Mouse (Mus musculus): ENCODE results near the gene Tnfrsf9.
"Not testable (repeated sequence)": the region's sequence is repeated elsewhere in the genome, so short reads cannot be mapped to it uniquely, and the experiment has no call there.

The Tnfrsf9 gene

GRCm38 (mm10) chr4:150894718-150895501, 19.5 kb upstream of the Tnfrsf9 start:
- no peak for DNase-seq (ENCODE audit: low spot score in 2 of 2)

- no peak for DNase-seq (ENCODE audit: low spot score in 2 of 2)
These were observed 17.3 kb upstream of the Tnfrsf9 start for GRCm38 (mm10) chr4:150896896-150897624.

- peak; percentile 67 to 70 for DNase-seq (ENCODE audit: low spot score in 2 of 2)
These were observed 15.5 kb upstream of the Tnfrsf9 start for GRCm38 (mm10) chr4:150898716-150899365.

DNA sequence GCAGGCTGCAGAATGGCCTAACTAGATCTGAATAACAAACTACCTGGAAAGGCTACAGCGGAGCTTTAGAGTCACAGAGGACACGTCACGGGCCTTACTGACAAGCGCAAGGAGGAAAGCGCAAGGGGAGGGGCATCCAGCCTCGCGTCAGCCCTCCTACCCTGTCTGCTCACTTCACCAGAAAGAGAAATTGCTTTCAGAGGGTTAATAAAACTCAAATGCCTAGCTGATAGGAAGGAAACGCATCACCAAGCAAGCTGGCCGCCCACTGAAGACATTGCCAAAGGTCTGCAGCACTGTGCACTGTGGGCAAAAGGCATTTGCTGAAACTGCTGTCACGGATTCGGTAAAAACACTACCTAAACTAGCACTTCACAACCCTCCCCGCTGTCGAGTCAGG, 13.9 kb upstream of the Tnfrsf9 start:
- DNase-seq (ENCODE audit: low spot score in 2 of 2) = no peak

GRCm38 (mm10) chr4:150901651-150902050, 12.7 kb upstream of the Tnfrsf9 start:
- peak; percentile 62 to 83 for DNase-seq (ENCODE audit: low spot score in 2 of 2)

DNA sequence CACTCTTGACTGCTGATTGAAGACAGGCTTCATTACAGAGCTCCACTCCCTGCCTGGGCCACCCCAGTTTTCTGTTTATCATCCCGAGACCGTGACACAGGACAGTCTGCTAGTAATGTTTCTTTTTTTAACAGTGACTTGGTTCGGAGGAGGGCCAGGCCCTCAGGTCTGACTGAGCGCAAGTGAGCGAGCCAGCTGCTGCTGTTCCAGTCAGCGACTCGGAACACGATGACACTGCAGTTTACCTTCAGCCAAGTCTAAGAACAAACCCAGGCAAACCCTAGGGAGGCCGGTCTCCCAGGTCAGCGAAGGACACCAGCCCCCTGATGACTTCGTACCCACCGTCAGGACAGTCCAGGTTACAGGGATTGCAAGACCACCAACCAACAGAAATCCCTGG, 12.3 kb upstream of the Tnfrsf9 start:
- no peak for DNase-seq (ENCODE audit: low spot score in 2 of 2)

DNA sequence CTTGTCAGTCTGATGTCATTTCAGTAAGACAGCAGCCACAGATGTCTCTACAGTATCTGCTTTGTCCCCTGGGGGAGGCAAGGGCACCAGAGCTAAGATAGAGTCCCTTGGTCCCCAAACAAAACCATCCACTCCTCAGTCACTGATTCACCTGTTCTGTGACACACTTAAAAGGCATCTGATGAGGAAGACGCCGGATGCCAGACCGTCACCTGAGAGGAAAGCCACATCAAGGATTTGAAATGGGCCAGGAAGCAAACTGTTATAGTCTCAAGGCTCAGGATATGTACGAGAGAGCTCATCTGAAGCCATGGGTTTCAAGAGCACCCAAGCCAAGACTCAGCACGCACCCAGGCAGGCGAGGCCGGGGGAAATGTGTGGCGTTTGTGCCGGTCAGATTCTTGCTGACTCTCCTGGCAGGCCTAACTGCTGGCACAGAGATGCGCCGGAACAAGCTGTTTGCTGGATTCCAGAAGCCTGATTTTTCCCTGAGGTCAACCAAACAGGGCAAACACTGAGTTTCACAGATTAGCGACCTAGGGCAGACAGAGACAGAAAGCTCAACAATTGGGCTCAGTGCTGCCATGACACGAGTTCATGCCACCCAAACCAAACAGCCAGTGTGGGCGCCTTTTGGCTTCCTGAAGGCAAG, 11.1 kb upstream of the Tnfrsf9 start:
- DNase-seq (ENCODE audit: low spot score in 2 of 2) = no peak

- DNase-seq (ENCODE audit: low spot score in 2 of 2) = peak in 1 of 2 experiments; percentile 22
These were observed 7.3 kb upstream of the Tnfrsf9 start for GRCm38 (mm10) chr4:150907099-150907498.

- not testable (repeated sequence) for DNase-seq (ENCODE audit: low spot score in 2 of 2)
These were observed 5.8 kb upstream of the Tnfrsf9 start for GRCm38 (mm10) chr4:150908512-150908911.

DNA sequence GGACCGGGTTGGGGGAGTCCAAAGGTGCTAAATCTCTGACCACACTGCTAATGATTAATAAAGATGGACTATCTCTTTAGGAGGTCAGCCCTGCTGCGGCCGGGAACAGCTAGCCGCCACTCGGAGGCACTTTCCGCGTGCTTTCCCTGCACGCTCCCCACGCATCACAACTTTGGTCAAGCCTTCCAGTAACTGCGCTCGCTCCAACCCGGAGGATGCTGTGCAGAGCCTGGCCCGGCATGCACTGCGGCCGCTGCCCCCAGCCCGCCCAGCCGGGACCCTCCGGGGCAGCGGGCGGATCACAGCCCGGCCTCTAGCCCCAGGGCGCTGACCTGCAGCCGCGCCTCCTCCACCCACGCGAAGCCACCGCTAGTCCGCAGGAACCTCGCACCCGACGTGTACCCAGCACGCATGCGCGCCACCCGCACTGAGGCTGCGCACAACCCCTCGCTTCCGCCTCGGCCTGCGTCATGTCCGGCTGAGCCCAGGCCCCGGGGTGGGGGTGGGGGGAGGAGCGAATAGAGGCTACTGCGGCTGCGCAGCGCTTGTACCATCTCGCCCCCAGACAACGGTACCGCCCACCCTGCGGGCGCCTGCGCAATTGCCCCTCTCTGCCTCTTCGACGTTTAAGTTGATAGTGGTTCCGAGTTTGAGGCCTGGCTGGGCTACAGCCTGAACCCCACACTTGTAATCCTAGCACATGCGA, 4.8 kb upstream of the Tnfrsf9 start:
- DNase-seq (ENCODE audit: low spot score in 2 of 2) = peak; percentile 98 to 99

GRCm38 (mm10) chr4:150910164-150910951, 4.0 kb upstream of the Tnfrsf9 start:
- DNase-seq (ENCODE audit: low spot score in 2 of 2) = peak in 1 of 2 experiments; percentile 43

DNA sequence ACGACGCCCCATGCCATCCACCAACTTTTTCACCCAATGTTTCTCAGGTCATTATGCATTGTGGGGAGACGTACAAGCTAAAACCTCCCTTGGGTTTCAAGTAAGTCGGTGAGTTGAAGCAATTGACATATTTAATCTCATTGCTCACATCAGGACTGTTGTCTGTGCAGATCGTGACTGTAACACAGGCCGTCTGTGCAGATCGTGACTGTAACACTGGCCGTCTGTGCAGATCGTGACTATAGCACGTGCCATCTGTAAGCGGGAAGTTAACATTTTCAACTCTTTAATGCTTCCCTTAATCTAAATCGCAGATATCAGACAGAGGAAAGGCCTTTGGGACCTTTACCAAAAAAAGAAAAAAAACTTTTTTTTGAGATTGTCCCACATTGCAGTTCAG, 619 bp upstream of the Tnfrsf9 start:
- DNase-seq (ENCODE audit: low spot score in 2 of 2) = no peak

GRCm38 (mm10) chr4:150915181-150915906, 982 bp downstream of the Tnfrsf9 start:
- DNase-seq (ENCODE audit: low spot score in 2 of 2) = no peak

- no peak for DNase-seq (ENCODE audit: low spot score in 2 of 2)
These were observed 3.1 kb downstream of the Tnfrsf9 start for GRCm38 (mm10) chr4:150917336-150918027.

DNA sequence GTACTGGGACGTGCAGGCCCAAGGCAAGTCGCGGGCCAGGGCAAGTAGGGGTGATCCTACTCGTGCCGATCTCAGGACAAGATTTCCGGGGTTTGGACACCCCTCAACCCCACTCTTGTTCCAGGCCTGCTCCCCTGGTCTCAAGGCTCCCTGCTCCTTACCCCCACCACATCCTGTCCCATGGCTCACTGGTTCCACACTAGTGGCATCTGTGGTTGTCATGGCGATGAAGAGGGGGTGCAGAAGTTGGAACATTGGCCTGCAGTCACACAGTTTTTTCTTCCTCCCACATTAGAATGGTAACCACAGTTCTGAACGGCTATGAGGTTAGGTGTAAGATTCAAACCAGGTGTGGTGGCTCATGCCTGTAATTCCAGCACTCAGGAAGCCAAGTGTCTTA, 6.8 kb downstream of the Tnfrsf9 start:
- no peak for DNase-seq (ENCODE audit: low spot score in 2 of 2)

GRCm38 (mm10) chr4:150924308-150924707, 9.9 kb downstream of the Tnfrsf9 start:
- no peak for DNase-seq (ENCODE audit: low spot score in 2 of 2)

DNA sequence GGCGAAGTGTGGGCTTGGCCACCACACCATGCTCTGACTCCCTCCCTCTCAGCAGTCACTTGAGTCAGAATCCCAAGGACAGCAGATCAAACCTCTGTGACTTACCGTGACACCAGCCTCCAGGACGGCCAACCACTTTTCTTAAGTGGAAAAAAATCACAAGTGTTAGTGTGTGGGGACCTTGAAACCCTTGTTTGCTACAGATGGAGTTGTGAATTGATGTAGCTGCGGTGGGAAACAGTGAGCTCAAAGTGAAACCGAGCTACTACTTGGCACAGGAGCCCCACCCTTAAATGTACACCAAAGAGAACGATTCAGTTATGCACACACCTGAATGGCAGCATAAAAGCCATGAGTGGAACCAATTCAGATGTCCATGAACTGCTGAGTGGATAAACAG, 10.6 kb downstream of the Tnfrsf9 start:
- no peak for DNase-seq (ENCODE audit: low spot score in 2 of 2)

DNA sequence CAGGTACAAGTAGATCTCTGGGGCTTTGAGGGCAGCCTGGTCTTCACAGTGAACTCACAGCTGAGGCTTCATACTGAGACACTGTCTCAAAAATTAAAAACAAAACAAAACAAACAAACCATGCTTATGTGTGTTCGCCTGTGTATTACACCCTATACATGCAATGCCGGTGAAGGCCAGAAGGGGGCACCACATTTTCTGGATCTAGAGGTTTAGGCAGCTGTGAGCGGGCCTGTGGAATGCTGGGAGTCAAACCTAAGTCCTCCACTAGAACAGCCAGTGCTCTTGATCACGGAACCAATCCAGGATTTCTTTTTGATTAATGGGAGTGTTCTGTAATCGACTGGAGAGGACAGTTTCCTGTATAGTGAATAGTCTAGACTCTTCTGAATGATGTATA, 11.6 kb downstream of the Tnfrsf9 start:
- DNase-seq (ENCODE audit: low spot score in 2 of 2) = no peak

Data from right cerebral cortex, postnatal 10 days (tissue).